Mouse (Mus musculus) MEL (cell line): ENCODE results near the gene Kazn. TPM values are rescaled to one million over a fixed set of nuclear protein-coding genes. Genes with fewer than 3 reads are reported as not detected.

Source experiments
- DNase-seq: peaks from one replicate; pipeline ENCODE4 v3.0.0; 2011; ENCODE audit warnings: low read depth, low spot score
- H3K27ac ChIP-seq: 2 replicates; pipeline ENCODE4 v1.5.1; 2012; ENCODE audit warnings: low read depth, mild to moderate bottlenecking, control low read depth, low read length, moderate library complexity; ENCODE audit not compliant: control insufficient read depth
- H3K27me3 ChIP-seq, 2 experiments: fragments of 150-350 bp in 1 of 2; sonication (generic) in 1 of 2; 2 replicates each; pipeline ENCODE4 v1.6.1; 2012; ENCODE audit warnings: low read length in 2 of 2, mild to moderate bottlenecking in 2 of 2, improper control_type of control experiment in 1 of 2, moderate library complexity in 1 of 2; ENCODE audit not compliant: insufficient read depth in 2 of 2, control insufficient read depth in 1 of 2
- H3K36me3 ChIP-seq, 2 experiments: 2 replicates each; pipeline ENCODE4 v1.6.1; 2012 to 2014; ENCODE audit warnings: low read length in 2 of 2, improper control_type of control experiment in 1 of 2, inconsistent platforms in 1 of 2, mild to moderate bottlenecking in 1 of 2; ENCODE audit not compliant: insufficient read depth in 2 of 2, control insufficient read depth in 1 of 2
- H3K4me1 ChIP-seq, 2 experiments: fragments of 150-350 bp in 1 of 2; sonication (generic) in 1 of 2; 2 replicates each; pipeline ENCODE4 v1.6.1; 2012; ENCODE audit warnings: low read length in 2 of 2, improper control_type of control experiment in 1 of 2, mild to moderate bottlenecking in 1 of 2; ENCODE audit not compliant: insufficient read depth in 2 of 2, control insufficient read depth in 1 of 2
- H3K4me3 ChIP-seq, 2 experiments: fragments of 150-350 bp in 1 of 2; sonication (generic) in 1 of 2; 2 replicates each; pipeline ENCODE4 v1.5.1; 2012; ENCODE audit warnings: low read depth in 2 of 2, low read length in 2 of 2, mild to moderate bottlenecking in 2 of 2, moderate library complexity in 2 of 2, control low read depth in 1 of 2, improper control_type of control experiment in 1 of 2; ENCODE audit not compliant: control insufficient read depth in 1 of 2, insufficient read depth in 1 of 2
- H3K79me2 ChIP-seq: 2 replicates; pipeline ENCODE4 v1.6.1; 2012; ENCODE audit warnings: mild to moderate bottlenecking, low read length, moderate library complexity; ENCODE audit not compliant: control insufficient read depth, poor library complexity, insufficient read depth
- H3K9ac ChIP-seq: 2 replicates; pipeline ENCODE4 v1.6.1; 2012; ENCODE audit warnings: low read depth, mild to moderate bottlenecking, control low read depth, low read length, moderate library complexity; ENCODE audit not compliant: control insufficient read depth, poor library complexity, severe bottlenecking
- H3K9me3 ChIP-seq: fragments of 150-350 bp; sonication (generic); replicated peaks from 2 replicates; pipeline ENCODE4 v1.6.1; 2012; ENCODE audit warnings: mild to moderate bottlenecking, low read length, improper control_type of control experiment, moderate library complexity; ENCODE audit not compliant: insufficient read depth
- BHLHE40 ChIP-seq: IDR thresholded peaks from 2 replicates; pipeline ENCODE4 v1.6.1; 2012; ENCODE audit warnings: low read depth, mild to moderate bottlenecking, inconsistent platforms, low read length, improper control_type of control experiment, borderline replicate concordance
- CHD2 ChIP-seq: IDR thresholded peaks from 2 replicates; pipeline ENCODE4 v1.6.1; 2011; ENCODE audit warnings: low read length, improper control_type of control experiment
- CTCF ChIP-seq, 3 experiments: IDR thresholded peaks in 2 of 3; conservative IDR thresholded peaks in 1 of 3; 2 replicates each; pipeline ENCODE4 v1.5.1; 2011 to 2012; ENCODE audit warnings: low read length in 3 of 3, low read depth in 2 of 3, mild to moderate bottlenecking in 2 of 3, improper control_type of control experiment in 1 of 3, inconsistent platforms in 1 of 3, mixed read lengths in 1 of 3, moderate library complexity in 1 of 3; ENCODE audit not compliant: control insufficient read depth in 1 of 3, insufficient read depth in 1 of 3, poor library complexity in 1 of 3, severe bottlenecking in 1 of 3
- EP300 ChIP-seq, 2 experiments: IDR thresholded peaks; 2 replicates each; pipeline ENCODE4 v1.6.1; 2011; ENCODE audit warnings: improper control_type of control experiment in 2 of 2, low read length in 2 of 2, low read depth in 1 of 2, mild to moderate bottlenecking in 1 of 2
- ETS1 ChIP-seq: IDR thresholded peaks from 2 replicates; pipeline ENCODE4 v1.6.1; 2012; ENCODE audit warnings: low read depth, mild to moderate bottlenecking, inconsistent platforms, low read length, improper control_type of control experiment, moderate library complexity
- GABPA ChIP-seq: IDR thresholded peaks from 2 replicates; pipeline ENCODE4 v1.6.1; 2012; ENCODE audit warnings: low read depth, mild to moderate bottlenecking, inconsistent platforms, low read length, improper control_type of control experiment, moderate library complexity
- GATA1 ChIP-seq: IDR thresholded peaks from 2 replicates; pipeline ENCODE4 v1.6.1; 2011; ENCODE audit warnings: low read depth, low read length, improper control_type of control experiment
- KAT2A ChIP-seq: conservative IDR thresholded peaks from 2 replicates; pipeline ENCODE4 v1.6.1; 2012; ENCODE audit warnings: low read depth, low read length, improper control_type of control experiment, inconsistent platforms
- MAFK ChIP-seq: IDR thresholded peaks from 2 replicates; pipeline ENCODE4 v1.6.1; 2011; ENCODE audit warnings: low read depth, mild to moderate bottlenecking, low read length, improper control_type of control experiment, borderline replicate concordance
- MAX ChIP-seq: IDR thresholded peaks from 2 replicates; pipeline ENCODE4 v1.6.1; 2011; ENCODE audit warnings: low read length, improper control_type of control experiment
- MAZ ChIP-seq: IDR thresholded peaks from 2 replicates; pipeline ENCODE4 v1.6.1; 2012; ENCODE audit warnings: low read depth, mild to moderate bottlenecking, inconsistent platforms, low read length, improper control_type of control experiment
- POLR2AphosphoS2 ChIP-seq: IDR thresholded peaks from 2 replicates; pipeline ENCODE4 v1.6.1; 2011; ENCODE audit warnings: low read length, improper control_type of control experiment
- RAD21 ChIP-seq: IDR thresholded peaks from 2 replicates; pipeline ENCODE4 v1.6.1; 2011; ENCODE audit warnings: mild to moderate bottlenecking, low read depth, low read length, improper control_type of control experiment
- SIN3A ChIP-seq: IDR thresholded peaks from 2 replicates; pipeline ENCODE4 v1.6.1; 2012; ENCODE audit warnings: low read length, improper control_type of control experiment, inconsistent platforms
- TCF12 ChIP-seq: IDR thresholded peaks from 2 replicates; pipeline ENCODE4 v1.6.1; 2014; ENCODE audit warnings: low read depth, mild to moderate bottlenecking, inconsistent platforms, low read length, improper control_type of control experiment, moderate library complexity
- UBTF ChIP-seq: IDR thresholded peaks from 2 replicates; pipeline ENCODE4 v1.6.1; 2012; ENCODE audit warnings: low read depth, mild to moderate bottlenecking, inconsistent platforms, low read length, improper control_type of control experiment, moderate library complexity, borderline replicate concordance; ENCODE audit not compliant: insufficient read depth
- USF1 ChIP-seq: IDR thresholded peaks from 2 replicates; pipeline ENCODE4 v1.6.1; 2014; ENCODE audit warnings: low read depth, mild to moderate bottlenecking, inconsistent platforms, low read length, improper control_type of control experiment, moderate library complexity
- USF2 ChIP-seq, 2 experiments: IDR thresholded peaks; 2 replicates each; pipeline ENCODE4 v1.6.1; 2011 to 2012; ENCODE audit warnings: improper control_type of control experiment in 2 of 2, low read length in 2 of 2, borderline replicate concordance in 1 of 2, inconsistent platforms in 1 of 2, low read depth in 1 of 2, mild to moderate bottlenecking in 1 of 2; ENCODE audit not compliant: insufficient read depth in 1 of 2
- polyA plus RNA-seq, 2 experiments: library from polyadenylated mRNA; stranded (reverse) in 1 of 2; unstranded in 1 of 2; fragments of >175 nt in 1 of 2; fragments of >200 nt in 1 of 2; gene quantifications; 2 replicates each; pipeline versions ENCODE4 v1.2.1 to v1.2.4; 2012; ENCODE audit warnings: low replicate concordance in 2 of 2, low read depth in 1 of 2; ENCODE audit not compliant: insufficient read length in 2 of 2, insufficient read depth in 1 of 2, missing spikeins in 1 of 2
- total RNA-seq: library from RNA; depleted of rRNA; stranded (reverse); fragments of 300-350 nt; gene quantifications from 2 replicates; pipeline ENCODE4 v1.2.3, GENCODE M21; 2012; rRNA removed

The Kazn gene
- total RNA-seq (not detected in 2 replicates), polyA plus RNA-seq (not detected)

GRCm38 (mm10) chr4:142239240-142240126, at the start of gene Kazn:
Gene Kazn, minus strand, starts transcription at chr4:142239401.
- H3K27me3 ChIP-seq = no peaks in the 10 kb centered on the region
- no peak within 1 kb of the TSS for H3K9ac ChIP-seq
- no peaks in the 10 kb centered on the region for H3K4me1 ChIP-seq
- no peaks in the 10 kb centered on the region for H3K79me2 ChIP-seq
- H3K9me3 ChIP-seq = no peaks in the 10 kb centered on the region
- no peak within 1 kb of the TSS for H3K4me3 ChIP-seq
- TF ChIP-seq RAD21 (no peak), BHLHE40 (no peak), ETS1 (no peak), CHD2 (no peak), CTCF (IDR thresholded peaks at IDR 0.05 in 2 of 3, conservative IDR thresholded peaks at IDR 0.05 in 1 of 3; ENCODE audit: control insufficient read depth in 1 of 3, insufficient read depth in 1 of 3, low read depth in 2 of 3, low read length in 3 of 3, poor library complexity in 1 of 3, severe bottlenecking in 1 of 3) (no peak), TCF12 (no peak), EP300 (IDR thresholded peaks at IDR 0.05; ENCODE audit: low read depth in 1 of 2, low read length in 2 of 2) (no peak)
- TF ChIP-seq, all 39 proteins: peak for 0
- DNase-seq = no peak
- Histone ChIP-seq H3K27ac (no peak within 1 kb of the TSS), H3K36me3 (no peaks in the 10 kb centered on the region)

- DNase-seq = no peak
- no peaks in the 10 kb centered on the region for H3K27me3 ChIP-seq
- H3K4me3 ChIP-seq = no peak overlapping the region
- no peak for TF ChIP-seq MAFK
- no peak for TF ChIP-seq GABPA
- TF ChIP-seq SIN3A = no peak
- TF ChIP-seq GATA1 = no peak
- TF ChIP-seq MAX = no peak
- no peak for TF ChIP-seq UBTF
- TF ChIP-seq POLR2AphosphoS2 = no peak
- TF ChIP-seq MAZ = no peak
- no peak for TF ChIP-seq KAT2A
- no peak for TF ChIP-seq USF2 (IDR thresholded peaks at IDR 0.05; ENCODE audit: borderline replicate concordance in 1 of 2, insufficient read depth in 1 of 2, low read depth in 1 of 2, low read length in 2 of 2)
- TF ChIP-seq USF1 = no peak
- H3K9me3 ChIP-seq = no peaks in the 10 kb centered on the region
- H3K36me3 ChIP-seq = no peaks in the 10 kb centered on the region
- H3K27ac ChIP-seq = no peak overlapping the region
- no peak overlapping the region for H3K9ac ChIP-seq
- no peaks in the 10 kb centered on the region for H3K4me1 ChIP-seq
- no peaks in the 10 kb centered on the region for H3K79me2 ChIP-seq
These were observed 46.3 kb upstream of the Kazn start for GRCm38 (mm10) chr4:142285471-142285870.
